Mouse (Mus musculus) olfactory bulb, adult 2 months (tissue): ENCODE results near the gene Ubl5.

Source experiments
- CTCF ChIP-seq: fragments of 200-500 bp; IDR thresholded peaks from 2 replicates; pipeline ENCODE4 v1.5.1; 2012; ENCODE audit warnings: low read depth, mild to moderate bottlenecking, low read length, moderate library complexity; ENCODE audit not compliant: insufficient read depth
- POLR2A ChIP-seq: fragments of 200-500 bp; IDR thresholded peaks from 2 replicates; pipeline ENCODE4 v1.6.1; 2012; ENCODE audit warnings: mild to moderate bottlenecking, low read depth, low read length, moderate library complexity; ENCODE audit not compliant: insufficient read depth

DNA sequence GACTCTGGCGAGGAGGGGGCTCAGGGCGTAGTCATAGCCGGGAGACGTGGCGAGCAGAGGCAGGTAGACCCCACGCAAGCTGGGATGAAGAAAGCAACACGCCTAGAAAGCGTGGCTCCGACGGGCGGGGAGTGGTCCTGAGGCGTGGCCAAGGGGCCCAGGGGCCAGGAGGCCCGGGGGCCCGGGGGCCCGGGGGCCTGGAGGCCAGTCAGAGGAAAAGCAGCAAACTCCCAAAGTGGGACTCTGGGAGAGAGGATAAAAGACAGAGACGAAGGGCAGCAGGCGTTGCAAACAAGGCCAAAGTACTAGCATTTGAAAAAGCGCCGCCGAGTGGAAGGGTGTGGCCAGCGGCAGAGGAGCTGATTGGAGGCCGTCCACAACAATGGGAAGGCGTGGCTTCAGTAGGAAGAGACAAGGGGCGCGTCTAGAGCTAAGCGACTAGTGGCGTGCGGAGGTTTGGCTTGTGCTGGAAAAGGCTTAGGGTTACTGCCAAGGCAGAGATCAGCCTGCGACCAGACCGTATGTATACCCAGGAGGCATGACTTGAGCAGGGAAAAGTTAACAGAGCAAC, 303 bp downstream of the Ubl5 start:
- TF ChIP-seq POLR2A (no peak), CTCF (no peak)
